Mouse (Mus musculus) heart, adult 11 months (tissue): ENCODE data around the gene Shisa5.
A peak's percentile ranks its signal among the peaks of the same experiment; 100 is the strongest.

ENCODE experiments used
- DNase-seq: peaks from one replicate; pipeline ENCODE4 v3.0.0; 2022

Shisa5 gene

GRCm38 (mm10) chr9:109022866-109023685, 15.3 kb upstream of the Shisa5 start:
- DNase-seq = peak; percentile 93

- DNase-seq = peak; percentile 96
Measured at GRCm38 (mm10) chr9:109027521-109027920, 10.8 kb upstream of the Shisa5 start.

GRCm38 (mm10) chr9:109028421-109028820, 9.9 kb upstream of the Shisa5 start:
- DNase-seq = peak; percentile 70

GRCm38 (mm10) chr9:109028919-109029318, 9.4 kb upstream of the Shisa5 start:
- peak; percentile 91 for DNase-seq

- no peak for DNase-seq
Measured at GRCm38 (mm10) chr9:109030312-109030711, 8.1 kb upstream of the Shisa5 start.

GRCm38 (mm10) chr9:109031001-109031400, 7.4 kb upstream of the Shisa5 start:
- peak; percentile 82 for DNase-seq

- DNase-seq = peak; percentile 87
Measured at GRCm38 (mm10) chr9:109031686-109032085, 6.7 kb upstream of the Shisa5 start.

- DNase-seq = peak; percentile 55
Measured at GRCm38 (mm10) chr9:109032435-109032834, 5.9 kb upstream of the Shisa5 start.

- DNase-seq = peak; percentile 99
Measured at GRCm38 (mm10) chr9:109038901-109039364, 568 bp downstream of the Shisa5 start.

- DNase-seq = peak; percentile 92
Measured at GRCm38 (mm10) chr9:109039681-109040080, 1.3 kb downstream of the Shisa5 start.

GRCm38 (mm10) chr9:109040216-109040615, 1.9 kb downstream of the Shisa5 start:
- no peak for DNase-seq

GRCm38 (mm10) chr9:109040906-109041305, 2.5 kb downstream of the Shisa5 start:
- peak; percentile 84 for DNase-seq

- peak; percentile 76 for DNase-seq
Measured at GRCm38 (mm10) chr9:109041351-109041750, 3.0 kb downstream of the Shisa5 start.

GRCm38 (mm10) chr9:109046306-109046705, 7.9 kb downstream of the Shisa5 start:
- peak; percentile 96 for DNase-seq

- no peak for DNase-seq
Measured at GRCm38 (mm10) chr9:109049316-109049715, 11.0 kb downstream of the Shisa5 start.

- DNase-seq = peak; percentile 84
Measured at GRCm38 (mm10) chr9:109049996-109050673, 11.8 kb downstream of the Shisa5 start.

- no peak for DNase-seq
Measured at GRCm38 (mm10) chr9:109050674-109050997, 12.3 kb downstream of the Shisa5 start.

GRCm38 (mm10) chr9:109051011-109051501, 12.7 kb downstream of the Shisa5 start:
- DNase-seq = peak; percentile 87

GRCm38 (mm10) chr9:109051651-109052489, 13.5 kb downstream of the Shisa5 start:
- DNase-seq = peak; percentile 92

GRCm38 (mm10) chr9:109052490-109053260, 14.3 kb downstream of the Shisa5 start:
- peak; percentile 92 for DNase-seq

GRCm38 (mm10) chr9:109053366-109053765, 15.0 kb downstream of the Shisa5 start:
- peak; percentile 74 for DNase-seq

- DNase-seq = peak; percentile 86
Measured at GRCm38 (mm10) chr9:109053851-109054250, 15.5 kb downstream of the Shisa5 start.
